Mouse (Mus musculus): ENCODE measurements around the gene Crb2. TPM values are rescaled to one million over a fixed set of nuclear protein-coding genes. Genes with fewer than 3 reads are reported as not detected.
A peak's percentile ranks its signal among the peaks of the same experiment; 100 is the strongest.

The Crb2 gene
- 8.5 and 10.3 TPM in 2 replicates for polyA plus RNA-seq (2015; fragmentation: Nextera tagmentation; extraction: Ambion mirVana)

GRCm38 (mm10) chr2:37776016-37776415 lies at the start of gene Crb2:
Crb2 (plus strand) TSS chr2:37776249.
- no peaks in the 10 kb centered on the region for H3K9me3 ChIP-seq
- H3K4me3 ChIP-seq (replicated peaks), result peak within 1 kb of the TSS; percentile 48
- peak within 1 kb of the TSS; percentile 84 for H3K27ac ChIP-seq
- peak within 1 kb of the TSS; percentile 71 for H3K9ac ChIP-seq (replicated peaks)
- WGBS, result 1% methylated on average over 17 of the region's 18 CpGs
- H3K4me2 ChIP-seq (replicated peaks), result peak within 1 kb of the TSS; percentile 59
- H3K36me3 ChIP-seq, result no peaks in the 10 kb centered on the region
- H3K4me1 ChIP-seq (replicated peaks), result peaks cover 58% of the 10 kb centered on the region
- no peaks in the 10 kb centered on the region; the same call in 1 of the 2 replicates for H3K27me3 ChIP-seq
- peak; percentile 15 for ATAC-seq

GRCm38 (mm10) chr2:37731241-37731801 lies 44.7 kb upstream of the Crb2 start:
- no peak overlapping the region; the same call in 1 of the 2 replicates for H3K9ac ChIP-seq (replicated peaks)
- peaks cover 7% of the 10 kb centered on the region for H3K4me1 ChIP-seq (replicated peaks)
- H3K4me3 ChIP-seq (replicated peaks), result no peak overlapping the region
- no peaks in the 10 kb centered on the region for H3K27me3 ChIP-seq
- ATAC-seq, result no peak
- H3K9me3 ChIP-seq, result no peaks in the 10 kb centered on the region
- 90% methylated on average over 5 of the region's 5 CpGs for WGBS
- no peak overlapping the region for H3K4me2 ChIP-seq (replicated peaks)
- no peaks in the 10 kb centered on the region for H3K36me3 ChIP-seq
- no peak overlapping the region for H3K27ac ChIP-seq

GRCm38 (mm10) chr2:37734979-37735806 lies 40.9 kb upstream of the Crb2 start:
- Histone ChIP-seq H3K9ac (replicated peaks) (no peak overlapping the region; the same call in 1 of the 2 replicates), H3K27ac (no peak overlapping the region; the same call in 1 of the 2 replicates), H3K4me1 (replicated peaks) (peaks cover 7% of the 10 kb centered on the region), H3K36me3 (no peaks in the 10 kb centered on the region), H3K4me2 (replicated peaks) (peak overlapping the region; percentile 31), H3K4me3 (replicated peaks) (no peak overlapping the region), H3K27me3 (no peaks in the 10 kb centered on the region), H3K9me3 (no peaks in the 10 kb centered on the region)
- WGBS, result 15% methylated on average over 17 of the region's 17 CpGs
- ATAC-seq, result peak; percentile 53; the same call in 1 of the 2 replicates

GRCm38 (mm10) chr2:37735807-37736188 lies 40.3 kb upstream of the Crb2 start:
- 90% methylated on average over 1 of the region's 1 CpGs for WGBS
- Histone ChIP-seq H3K4me1 (replicated peaks) (peaks cover 7% of the 10 kb centered on the region), H3K36me3 (no peaks in the 10 kb centered on the region), H3K27me3 (no peaks in the 10 kb centered on the region), H3K27ac (no peak overlapping the region), H3K9me3 (no peaks in the 10 kb centered on the region), H3K9ac (replicated peaks) (no peak overlapping the region), H3K4me2 (replicated peaks) (peak overlapping the region; percentile 31; the same call in 1 of the 2 replicates), H3K4me3 (replicated peaks) (no peak overlapping the region)
- no peak for ATAC-seq

- 72% methylated on average over 20 of the region's 20 CpGs for WGBS
Measured at GRCm38 (mm10) chr2:37741806-37742554, 34.1 kb upstream of the Crb2 start.

GRCm38 (mm10) chr2:37744773-37745395 lies 31.2 kb upstream of the Crb2 start:
- no peaks in the 10 kb centered on the region for H3K9me3 ChIP-seq
- no peak overlapping the region for H3K9ac ChIP-seq (replicated peaks)
- 89% methylated on average over 10 of the region's 10 CpGs for WGBS
- peaks cover 23% of the 10 kb centered on the region for H3K4me1 ChIP-seq (replicated peaks)
- ATAC-seq, result no peak
- no peaks in the 10 kb centered on the region for H3K27me3 ChIP-seq
- no peak overlapping the region for H3K27ac ChIP-seq
- no peak overlapping the region for H3K4me3 ChIP-seq (replicated peaks)
- H3K36me3 ChIP-seq, result no peaks in the 10 kb centered on the region
- no peak overlapping the region for H3K4me2 ChIP-seq (replicated peaks)

More at GRCm38 (mm10) chr2:37741806-37742554, 34.1 kb upstream of the Crb2 start:
- no peak overlapping the region for H3K9ac ChIP-seq (replicated peaks)
- H3K4me2 ChIP-seq (replicated peaks), result no peak overlapping the region
- peak overlapping the region; percentile 0; the same call in 1 of the 2 replicates for H3K27ac ChIP-seq
- no peaks in the 10 kb centered on the region for H3K36me3 ChIP-seq
- ATAC-seq, result 0 out of 2 replicates have a peak, but pooled peaks have one; percentile 30
- no peaks in the 10 kb centered on the region for H3K27me3 ChIP-seq
- peaks cover 9% of the 10 kb centered on the region; the same call in 1 of the 2 replicates for H3K4me1 ChIP-seq (replicated peaks)
- H3K9me3 ChIP-seq, result no peaks in the 10 kb centered on the region
- no peak overlapping the region for H3K4me3 ChIP-seq (replicated peaks)

- no peak for ATAC-seq
- Histone ChIP-seq H3K4me3 (replicated peaks) (no peak overlapping the region), H3K36me3 (no peaks in the 10 kb centered on the region), H3K27me3 (no peaks in the 10 kb centered on the region), H3K9ac (replicated peaks) (no peak overlapping the region), H3K27ac (no peak overlapping the region), H3K4me1 (replicated peaks) (peaks cover 18% of the 10 kb centered on the region), H3K4me2 (replicated peaks) (no peak overlapping the region), H3K9me3 (no peaks in the 10 kb centered on the region)
- 88% methylated on average over 5 of the region's 5 CpGs for WGBS
Measured at GRCm38 (mm10) chr2:37746293-37747049, 29.6 kb upstream of the Crb2 start.

- Histone ChIP-seq H3K4me1 (replicated peaks) (peaks cover 16% of the 10 kb centered on the region), H3K9ac (replicated peaks) (no peak overlapping the region), H3K4me3 (replicated peaks) (no peak overlapping the region), H3K36me3 (no peaks in the 10 kb centered on the region), H3K27me3 (no peaks in the 10 kb centered on the region), H3K27ac (no peak overlapping the region), H3K4me2 (replicated peaks) (no peak overlapping the region), H3K9me3 (no peaks in the 10 kb centered on the region)
- no peak for ATAC-seq
- 46% methylated on average over 2 of the region's 2 CpGs for WGBS
Measured at GRCm38 (mm10) chr2:37747909-37748308, 28.1 kb upstream of the Crb2 start.

- Histone ChIP-seq H3K4me3 (replicated peaks) (no peak overlapping the region), H3K9me3 (no peaks in the 10 kb centered on the region), H3K36me3 (no peaks in the 10 kb centered on the region), H3K9ac (replicated peaks) (no peak overlapping the region), H3K27me3 (no peaks in the 10 kb centered on the region), H3K27ac (no peak overlapping the region), H3K4me1 (replicated peaks) (peaks cover 16% of the 10 kb centered on the region), H3K4me2 (replicated peaks) (no peak overlapping the region)
- WGBS, result 58% methylated on average over 10 of the region's 10 CpGs
- peak; percentile 30; the same call in 1 of the 2 replicates for ATAC-seq
Measured at GRCm38 (mm10) chr2:37748442-37749066, 27.5 kb upstream of the Crb2 start.

GRCm38 (mm10) chr2:37749323-37749722 lies 26.7 kb upstream of the Crb2 start:
- Histone ChIP-seq H3K27me3 (no peaks in the 10 kb centered on the region), H3K9ac (replicated peaks) (no peak overlapping the region), H3K4me1 (replicated peaks) (peaks cover 16% of the 10 kb centered on the region), H3K27ac (no peak overlapping the region), H3K36me3 (no peaks in the 10 kb centered on the region), H3K9me3 (no peaks in the 10 kb centered on the region), H3K4me2 (replicated peaks) (no peak overlapping the region), H3K4me3 (replicated peaks) (no peak overlapping the region)
- no peak for ATAC-seq
- WGBS, result 92% methylated on average over 6 of the region's 6 CpGs

- no peak overlapping the region for H3K4me2 ChIP-seq (replicated peaks)
- H3K36me3 ChIP-seq, result no peaks in the 10 kb centered on the region
- H3K27me3 ChIP-seq, result no peaks in the 10 kb centered on the region
- 100% methylated on average over 1 of the region's 1 CpGs for WGBS
- no peak overlapping the region for H3K4me3 ChIP-seq (replicated peaks)
- no peak overlapping the region for H3K9ac ChIP-seq (replicated peaks)
- no peak for ATAC-seq
- no peak overlapping the region for H3K27ac ChIP-seq
- peaks cover 16% of the 10 kb centered on the region for H3K4me1 ChIP-seq (replicated peaks)
- no peaks in the 10 kb centered on the region for H3K9me3 ChIP-seq
Measured at GRCm38 (mm10) chr2:37751114-37751513, 24.9 kb upstream of the Crb2 start.
